1 mouse cellular context compared by ENCODE assay signal in genomic region chr10:39991155-39991554, GRCm38 (mm10).
TF ChIP-seq lines count a peak whose summit lies in the region.

No protein-coding gene starts in this region.

TF ChIP-seq in MEL, 35 proteins besides CTCF, POLR2A, EP300 and RAD21 (continued from another document):
- peak; percentile 79 for TF ChIP-seq ETS1 (IDR thresholded peaks at IDR 0.05; ENCODE audit: low read depth, low read length)
